Mouse (Mus musculus): ENCODE measurements around the gene Cirbp. TPM values are rescaled to one million over a fixed set of nuclear protein-coding genes. Genes with fewer than 3 reads are reported as not detected.

The Cirbp gene
- polyA plus RNA-seq, 2 experiments, result 10.1 to 19.8 TPM

GRCm38 (mm10) chr10:80170601-80171021 lies 4.8 kb downstream of the Cirbp start:
- 92% methylated on average over 19 of the region's 19 CpGs for WGBS (ENCODE audit: insufficient replicate concordance)
- H3K4me3 ChIP-seq (ENCODE audit: insufficient read depth in 1 of 2, low read depth in 2 of 2, low read length in 2 of 2), result no peak overlapping the region
- TF ChIP-seq EP300 (IDR thresholded peaks at IDR 0.05; ENCODE audit: low read depth), result no peak
- TF ChIP-seq CTCF (IDR thresholded peaks at IDR 0.05; ENCODE audit: low read depth), result no peak
- DNase-seq (ENCODE audit: low read depth in 3 of 3, low spot score in 3 of 3) (no peak), ATAC-seq (ENCODE audit: insufficient read depth) (no peak)
- peaks cover 19% of the 10 kb centered on the region for H3K36me3 ChIP-seq (replicated peaks; ENCODE audit: control insufficient read depth, insufficient read depth, low read depth)
- no peaks in the 10 kb centered on the region for H3K27me3 ChIP-seq (ENCODE audit: control insufficient read depth, insufficient read depth, low read length)
- no peaks in the 10 kb centered on the region; the same call in 1 of the 2 replicates for H3K9me3 ChIP-seq (ENCODE audit: control insufficient read depth, low read length)
- H3K4me2 ChIP-seq (ENCODE audit: low read depth), result no peak overlapping the region
- no peak overlapping the region for H3K27ac ChIP-seq
- H3K9ac ChIP-seq (replicated peaks), result no peak overlapping the region
- peaks cover 18 to 24% of the 10 kb centered on the region in 2 experiments for H3K4me1 ChIP-seq (replicated peaks; ENCODE audit: control insufficient read depth in 2 of 2, insufficient read depth in 2 of 2, low read length in 1 of 2)

- DNase-seq (ENCODE audit: low read depth in 3 of 3, low spot score in 3 of 3) (no peak), ATAC-seq (ENCODE audit: insufficient read depth) (no peak)
- WGBS (ENCODE audit: insufficient replicate concordance), result 88% methylated on average over 15 of the region's 15 CpGs
- Histone ChIP-seq H3K4me3 (ENCODE audit: insufficient read depth in 1 of 2, low read depth in 2 of 2, low read length in 2 of 2) (no peak overlapping the region), H3K27me3 (ENCODE audit: control insufficient read depth, insufficient read depth, low read length) (no peaks in the 10 kb centered on the region), H3K9me3 (ENCODE audit: control insufficient read depth, low read length) (no peaks in the 10 kb centered on the region; the same call in 1 of the 2 replicates), H3K27ac (no peak overlapping the region), H3K4me2 (ENCODE audit: low read depth) (no peak overlapping the region), H3K4me1 (replicated peaks; ENCODE audit: control insufficient read depth in 2 of 2, insufficient read depth in 2 of 2, low read length in 1 of 2) (peaks cover 17 to 19% of the 10 kb centered on the region in 2 experiments), H3K36me3 (replicated peaks; ENCODE audit: control insufficient read depth, insufficient read depth, low read depth) (peaks cover 19% of the 10 kb centered on the region), H3K9ac (replicated peaks) (no peak overlapping the region)
- TF ChIP-seq CTCF (IDR thresholded peaks at IDR 0.05; ENCODE audit: low read depth), result no peak
- no peak for TF ChIP-seq EP300 (IDR thresholded peaks at IDR 0.05; ENCODE audit: low read depth)
These were observed 5.5 kb downstream of the Cirbp start for GRCm38 (mm10) chr10:80171252-80171651.

GRCm38 (mm10) chr10:80171760-80172526 lies 6.2 kb downstream of the Cirbp start:
- 89% methylated on average over 45 of the region's 45 CpGs for WGBS (ENCODE audit: insufficient replicate concordance)
- H3K4me3 ChIP-seq (ENCODE audit: insufficient read depth in 1 of 2, low read depth in 2 of 2, low read length in 2 of 2), result peak overlapping the region in 1 of 2 experiments; percentile 69; a peak in 3 of 4 replicates

GRCm38 (mm10) chr10:80172527-80173292 lies 6.9 kb downstream of the Cirbp start, which contains the start of gene 1600002K03Rik:
1600002K03Rik (plus strand) TSS chr10:80172944.
- TF ChIP-seq CTCF (IDR thresholded peaks at IDR 0.05; ENCODE audit: low read depth) (no peak), EP300 (IDR thresholded peaks at IDR 0.05; ENCODE audit: low read depth) (no peak)
- peak; percentile 85 to 90 (median 85) for DNase-seq (ENCODE audit: low read depth in 3 of 3, low spot score in 3 of 3)
- Histone ChIP-seq H3K36me3 (replicated peaks; ENCODE audit: control insufficient read depth, insufficient read depth, low read depth) (peaks cover 19% of the 10 kb centered on the region), H3K27me3 (ENCODE audit: control insufficient read depth, insufficient read depth, low read length) (no peaks in the 10 kb centered on the region), H3K9me3 (ENCODE audit: control insufficient read depth, low read length) (no peaks in the 10 kb centered on the region; the same call in 1 of the 2 replicates), H3K9ac (replicated peaks) (peak within 1 kb of the TSS; percentile 69), H3K4me3 (ENCODE audit: insufficient read depth in 1 of 2, low read depth in 2 of 2, low read length in 2 of 2) (peak within 1 kb of the TSS; percentile 69 to 95), H3K27ac (peak within 1 kb of the TSS; percentile 51), H3K4me1 (replicated peaks; ENCODE audit: control insufficient read depth in 2 of 2, insufficient read depth in 2 of 2, low read length in 1 of 2) (peaks cover 9 to 13% of the 10 kb centered on the region in 2 experiments), H3K4me2 (ENCODE audit: low read depth) (peak within 1 kb of the TSS; percentile 82)
- 3% methylated on average over 35 of the region's 35 CpGs for WGBS (ENCODE audit: insufficient replicate concordance)
- ATAC-seq (ENCODE audit: insufficient read depth), result peak; percentile 75

More at GRCm38 (mm10) chr10:80171760-80172526, 6.2 kb downstream of the Cirbp start:
- no peak for TF ChIP-seq EP300 (IDR thresholded peaks at IDR 0.05; ENCODE audit: low read depth)
- no peak for TF ChIP-seq CTCF (IDR thresholded peaks at IDR 0.05; ENCODE audit: low read depth)
- no peaks in the 10 kb centered on the region for H3K27me3 ChIP-seq (ENCODE audit: control insufficient read depth, insufficient read depth, low read length)
- peaks cover 12 to 16% of the 10 kb centered on the region in 2 experiments for H3K4me1 ChIP-seq (replicated peaks; ENCODE audit: control insufficient read depth in 2 of 2, insufficient read depth in 2 of 2, low read length in 1 of 2)
- DNase-seq (ENCODE audit: low read depth in 3 of 3, low spot score in 3 of 3) (no peak), ATAC-seq (ENCODE audit: insufficient read depth) (no peak)
- no peaks in the 10 kb centered on the region; the same call in 1 of the 2 replicates for H3K9me3 ChIP-seq (ENCODE audit: control insufficient read depth, low read length)
- H3K4me2 ChIP-seq (ENCODE audit: low read depth), result peak overlapping the region; percentile 82
- peak overlapping the region; percentile 69; the same call in 1 of the 2 replicates for H3K9ac ChIP-seq (replicated peaks)
- peaks cover 19% of the 10 kb centered on the region for H3K36me3 ChIP-seq (replicated peaks; ENCODE audit: control insufficient read depth, insufficient read depth, low read depth)
- peak overlapping the region; percentile 51 for H3K27ac ChIP-seq

All from liver, embryonic 14.5 days (tissue).